Mouse (Mus musculus): ENCODE data around the gene Ndufv1. TPM values are rescaled to one million over a fixed set of nuclear protein-coding genes. Genes with fewer than 3 reads are reported as not detected.

The Ndufv1 gene
- polyA plus RNA-seq, 1 experiment from 2014 or later, result 552 TPM

- Histone ChIP-seq H3K4me3 (ENCODE audit: control insufficient read depth in 1 of 2, insufficient read depth in 1 of 2, low read depth in 1 of 2, low read length in 2 of 2) (no peak within 1 kb of the TSS), H3K9me3 (ENCODE audit: control insufficient read depth, low read length) (no peaks in the 10 kb centered on the region), H3K27ac (replicated peaks in 1 of 2; ENCODE audit: control insufficient read depth in 1 of 2, insufficient read depth in 1 of 2, low read depth in 2 of 2, low read length in 2 of 2) (no peak within 1 kb of the TSS), H3K36me3 (ENCODE audit: control insufficient read depth, insufficient read depth, low read length) (no peaks in the 10 kb centered on the region), H3K9ac (ENCODE audit: low read length) (no peak within 1 kb of the TSS), H3K4me1 (ENCODE audit: control insufficient read depth in 2 of 2, insufficient read depth in 2 of 2, low read length in 2 of 2) (peaks cover 0 to 6% of the 10 kb centered on the region in 2 experiments; a peak in 1 of 4 replicates), H3K27me3 (ENCODE audit: control insufficient read depth, insufficient read depth, low read length) (0 out of 2 replicates have a peak, but pooled peaks cover 3% of the 10 kb centered on the region), H3K4me2 (ENCODE audit: low read length) (no peak within 1 kb of the TSS)
- no peak for ATAC-seq (ENCODE audit: insufficient number of reproducible peaks, insufficient read depth, low FRiP score, low read depth)
- WGBS, result 55% methylated on average over 4 of the region's 4 CpGs
These were observed 54.1 kb downstream of the Ndufv1 start, which contains the start of gene Aldh3b3 for GRCm38 (mm10) chr19:3958470-3958869. Gene Aldh3b3 (plus strand): TSS chr19:3958645.

Other genes starting within 250 kb of the Ndufv1 start
- gene Kmt5b, start 245.4 kb downstream of the Ndufv1 start, polyA plus RNA-seq (2014; fragmentation: Nextera tagmentation; extraction: Ambion mirVana), result 25.6 and 27.3 TPM in 2 replicates
- 25.5 and 27.2 TPM in 2 replicates for gene Chka, start 161.0 kb downstream of the Ndufv1 start, polyA plus RNA-seq (2014; fragmentation: Nextera tagmentation; extraction: Ambion mirVana)
- 16.1 and 17.1 TPM in 2 replicates for gene Tcirg1, start 105.7 kb downstream of the Ndufv1 start, polyA plus RNA-seq (2014; fragmentation: Nextera tagmentation; extraction: Ambion mirVana)
- gene Ndufs8, start 100.0 kb downstream of the Ndufv1 start, polyA plus RNA-seq (2014; fragmentation: Nextera tagmentation; extraction: Ambion mirVana), result 479 and 507 TPM in 2 replicates
- gene Aldh3b1, start 83.0 kb downstream of the Ndufv1 start, polyA plus RNA-seq (2014; fragmentation: Nextera tagmentation; extraction: Ambion mirVana), result 2.3 and 2.9 TPM in 2 replicates
- 11.2 and 14.5 TPM in 2 replicates for gene Unc93b1, start 77.6 kb downstream of the Ndufv1 start, polyA plus RNA-seq (2014; fragmentation: Nextera tagmentation; extraction: Ambion mirVana)
- not detected in 2 replicates for gene Aldh3b3, start 54.2 kb downstream of the Ndufv1 start, polyA plus RNA-seq (2014; fragmentation: Nextera tagmentation; extraction: Ambion mirVana)
- gene Aldh3b2, start 40.5 kb downstream of the Ndufv1 start, polyA plus RNA-seq (2014; fragmentation: Nextera tagmentation; extraction: Ambion mirVana), result 0.09 and 0.18 TPM in 2 replicates
- 13.1 and 14.5 TPM in 2 replicates for gene Acy3, start 26.2 kb downstream of the Ndufv1 start, polyA plus RNA-seq (2014; fragmentation: Nextera tagmentation; extraction: Ambion mirVana)
- gene Tbx10, start 20.1 kb downstream of the Ndufv1 start, polyA plus RNA-seq (2014; fragmentation: Nextera tagmentation; extraction: Ambion mirVana), result not detected in 2 replicates
- 73.2 and 74.1 TPM in 2 replicates for gene Nudt8, start 12.2 kb downstream of the Ndufv1 start, polyA plus RNA-seq (2014; fragmentation: Nextera tagmentation; extraction: Ambion mirVana)
- 4.3 and 4.6 TPM in 2 replicates for gene Gm49405, start 12.2 kb downstream of the Ndufv1 start, polyA plus RNA-seq (2014; fragmentation: Nextera tagmentation; extraction: Ambion mirVana)
- gene Doc2g, start 9.5 kb downstream of the Ndufv1 start, polyA plus RNA-seq (2014; fragmentation: Nextera tagmentation; extraction: Ambion mirVana), result 85.2 and 90.7 TPM in 2 replicates
- 399 and 401 TPM in 2 replicates for gene Gstp1, start 25.2 kb upstream of the Ndufv1 start, polyA plus RNA-seq (2014; fragmentation: Nextera tagmentation; extraction: Ambion mirVana)
- 8.0 and 10.3 TPM in 2 replicates for gene Gstp2, start 33.2 kb upstream of the Ndufv1 start, polyA plus RNA-seq (2014; fragmentation: Nextera tagmentation; extraction: Ambion mirVana)
- not detected in 2 replicates for gene Gstp3, start 46.8 kb upstream of the Ndufv1 start, polyA plus RNA-seq (2014; fragmentation: Nextera tagmentation; extraction: Ambion mirVana)
- gene Cabp2, start 68.8 kb upstream of the Ndufv1 start, polyA plus RNA-seq (2014; fragmentation: Nextera tagmentation; extraction: Ambion mirVana), result not detected in 2 replicates
- 62.5 and 63.8 TPM in 2 replicates for gene Cdk2ap2, start 84.4 kb upstream of the Ndufv1 start, polyA plus RNA-seq (2014; fragmentation: Nextera tagmentation; extraction: Ambion mirVana)
- gene Pitpnm1, start 87.2 kb upstream of the Ndufv1 start, polyA plus RNA-seq (2014; fragmentation: Nextera tagmentation; extraction: Ambion mirVana), result 17.3 TPM in 2 replicates
- gene Aip, start 113.1 kb upstream of the Ndufv1 start, polyA plus RNA-seq (2014; fragmentation: Nextera tagmentation; extraction: Ambion mirVana), result 87.3 and 100 TPM in 2 replicates
- gene Gpr152, start 127.0 kb upstream of the Ndufv1 start, polyA plus RNA-seq (2014; fragmentation: Nextera tagmentation; extraction: Ambion mirVana), result not detected in 2 replicates
- gene Cabp4, start 131.2 kb upstream of the Ndufv1 start, polyA plus RNA-seq (2014; fragmentation: Nextera tagmentation; extraction: Ambion mirVana), result not detected in 2 replicates
- gene Coro1b, start 135.8 kb upstream of the Ndufv1 start, polyA plus RNA-seq (2014; fragmentation: Nextera tagmentation; extraction: Ambion mirVana), result 117 and 122 TPM in 2 replicates
- 0.54 and 0.82 TPM in 2 replicates for gene Ptprcap, start 140.8 kb upstream of the Ndufv1 start, polyA plus RNA-seq (2014; fragmentation: Nextera tagmentation; extraction: Ambion mirVana)
- gene Rps6kb2, start 150.5 kb upstream of the Ndufv1 start, polyA plus RNA-seq (2014; fragmentation: Nextera tagmentation; extraction: Ambion mirVana), result 31.4 and 34.4 TPM in 2 replicates
- 6.5 and 8.7 TPM in 2 replicates for gene Carns1, start 162.7 kb upstream of the Ndufv1 start, polyA plus RNA-seq (2014; fragmentation: Nextera tagmentation; extraction: Ambion mirVana)
- gene Tbc1d10c, start 178.5 kb upstream of the Ndufv1 start, polyA plus RNA-seq (2014; fragmentation: Nextera tagmentation; extraction: Ambion mirVana), result 2.2 and 2.6 TPM in 2 replicates
- gene Ppp1ca, start 179.3 kb upstream of the Ndufv1 start, polyA plus RNA-seq (2014; fragmentation: Nextera tagmentation; extraction: Ambion mirVana), result 708 and 757 TPM in 2 replicates
- gene Rad9a, start 188.9 kb upstream of the Ndufv1 start, polyA plus RNA-seq (2014; fragmentation: Nextera tagmentation; extraction: Ambion mirVana), result 17.4 and 18.5 TPM in 2 replicates
- gene Clcf1, start 201.4 kb upstream of the Ndufv1 start, polyA plus RNA-seq (2014; fragmentation: Nextera tagmentation; extraction: Ambion mirVana), result 0.78 and 1.2 TPM in 2 replicates
- gene AC109138.7, start 201.6 kb upstream of the Ndufv1 start, polyA plus RNA-seq (2014; fragmentation: Nextera tagmentation; extraction: Ambion mirVana), result not detected in 2 replicates
- 20.9 and 26.8 TPM in 2 replicates for gene Pold4, start 219.1 kb upstream of the Ndufv1 start, polyA plus RNA-seq (2014; fragmentation: Nextera tagmentation; extraction: Ambion mirVana)

Data from heart, embryonic 14.5 days (tissue).